Mouse (Mus musculus) spleen, adult 2 months (tissue): Measurements from ENCODE around the gene Myo3b.

Experiments used
- CTCF ChIP-seq: fragments of 200-500 bp; IDR thresholded peaks from 2 replicates; pipeline ENCODE4 v1.5.1; 2011; ENCODE audit warnings: mild to moderate bottlenecking, inconsistent platforms; ENCODE audit not compliant: insufficient read depth, insufficient read length, insufficient replicate concordance; ENCODE audit errors: extremely low read depth
- POLR2A ChIP-seq: fragments of 200-500 bp; IDR thresholded peaks from 2 replicates; pipeline ENCODE4 v1.6.1; 2011; ENCODE audit warnings: low read depth, low read length, inconsistent platforms

DNA sequence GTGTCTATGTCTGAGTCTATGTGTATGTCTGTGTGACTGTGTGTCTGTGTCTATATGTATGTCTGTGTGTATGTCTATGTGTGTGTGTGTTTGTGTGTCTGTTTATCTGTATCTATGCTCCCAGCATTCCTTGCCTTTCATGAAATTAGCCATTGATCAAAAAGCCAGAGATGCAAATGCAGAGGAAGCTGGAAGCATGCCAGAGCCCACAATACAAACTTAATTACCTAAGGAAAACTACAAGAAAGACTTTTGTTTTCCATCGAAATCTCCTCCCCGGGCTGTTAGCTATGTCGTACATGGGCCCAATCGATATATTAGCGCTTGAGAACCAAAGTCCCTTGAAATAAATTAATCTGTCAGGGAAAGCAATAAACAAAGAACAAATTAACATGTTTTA lies 367.9 kb downstream of the Myo3b start:
- TF ChIP-seq POLR2A (no peak), CTCF (no peak)
